Mouse (Mus musculus) hematopoietic stem cell, adult 5-6 weeks (primary cell): Measurements from ENCODE around the gene Nlk. TPM values are rescaled to one million over a fixed set of nuclear protein-coding genes. Genes with fewer than 3 reads are reported as not detected.
"Not testable (repeated sequence)": the region's sequence is repeated elsewhere in the genome, so short reads cannot be mapped to it uniquely, and the experiment has no call there.

Experiments
- ATAC-seq, 2 experiments: fragments of 125-278 bp in 1 of 2; replicated peaks in 1 of 2; 2 replicates each; pipeline ENCODE4 v1.8.0; 2016 to 2017; ENCODE audit warnings: inconsistent platforms in 2 of 2, mild to moderate bottlenecking in 2 of 2, moderate number of reproducible peaks in 2 of 2, low read depth in 1 of 2, moderate TSS enrichment in 1 of 2; ENCODE audit not compliant: low FRiP score in 2 of 2, poor library complexity in 2 of 2, severe bottlenecking in 2 of 2, insufficient read depth in 1 of 2, low TSS enrichment in 1 of 2
- total RNA-seq: library from RNA; stranded (forward); fragments of 172-1452, 232-1000 nt; gene quantifications from 2 replicates; pipeline ENCODE4 v1.2.3, GENCODE M21; 2017

The Nlk gene
- total RNA-seq, 1 experiment from 2014 or later = 23.8 TPM

- peak; percentile 95 to 97 for ATAC-seq
Observed at GRCm38 (mm10) chr11:78536080-78536689, 161.0 kb downstream of the Nlk start, which contains the start of the genes Tnfaip1 and Ift20. Tnfaip1 (minus strand) TSS chr11:78536332. Ift20 (plus strand) TSS chr11:78536361.

GRCm38 (mm10) chr11:78535376-78536079, 161.6 kb downstream of the Nlk start:
- ATAC-seq = no peak

GRCm38 (mm10) chr11:78534516-78534915, 162.7 kb downstream of the Nlk start:
- no peak for ATAC-seq

GRCm38 (mm10) chr11:78531515-78531914, 165.7 kb downstream of the Nlk start:
- ATAC-seq = not testable (repeated sequence)

GRCm38 (mm10) chr11:78531046-78531445, 166.1 kb downstream of the Nlk start:
- ATAC-seq = no peak

GRCm38 (mm10) chr11:78530001-78530400, 167.2 kb downstream of the Nlk start:
- ATAC-seq = no peak

GRCm38 (mm10) chr11:78528714-78529113, 168.5 kb downstream of the Nlk start:
- ATAC-seq = no peak

DNA sequence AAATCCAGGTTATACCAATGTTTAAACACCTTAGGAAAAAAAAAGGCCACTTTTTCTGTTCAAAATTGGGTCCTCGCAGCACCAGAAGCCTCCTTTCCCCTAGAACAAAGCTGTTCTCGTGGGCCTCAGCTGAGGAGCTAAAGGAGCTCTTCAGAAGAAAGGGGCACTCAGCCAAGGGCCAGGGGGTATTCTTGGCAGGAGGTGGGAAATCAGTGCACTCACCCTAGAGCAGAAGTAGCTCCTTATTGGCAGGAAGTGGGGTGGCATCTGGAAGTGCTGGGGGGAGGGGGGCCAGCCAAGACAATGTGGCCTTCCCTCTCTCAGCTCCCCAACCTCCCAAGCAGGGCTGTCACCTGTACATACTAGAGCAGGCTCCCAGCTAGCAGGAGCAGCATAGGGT, 172.3 kb downstream of the Nlk start:
- no peak for ATAC-seq

GRCm38 (mm10) chr11:78523241-78523955, 173.8 kb downstream of the Nlk start:
- no peak for ATAC-seq

DNA sequence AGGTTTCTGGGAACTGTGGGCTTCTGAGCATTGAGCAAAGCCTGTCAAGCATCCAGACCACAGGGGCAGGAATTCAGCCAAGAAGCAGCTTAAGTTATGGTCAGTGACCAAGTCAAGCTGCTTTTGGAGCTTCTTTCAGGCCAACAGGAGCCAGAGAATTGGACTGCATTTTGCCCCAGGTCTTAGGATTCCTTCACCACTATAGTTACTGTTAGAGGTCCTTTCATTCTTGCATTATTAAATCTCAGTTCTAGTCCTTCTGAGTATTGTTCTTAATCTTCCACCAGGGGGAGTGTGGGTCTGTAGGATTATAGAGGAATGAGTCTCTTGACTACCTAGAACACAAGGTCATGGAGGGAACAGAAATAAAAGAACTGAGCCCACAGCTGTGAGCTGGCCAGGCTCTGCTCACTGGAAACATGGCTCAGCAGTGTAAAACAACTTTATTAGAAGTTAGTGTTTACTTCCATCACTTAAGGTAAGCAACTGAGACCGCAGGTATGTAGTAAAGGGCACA, 174.6 kb downstream of the Nlk start:
- ATAC-seq = peak in 1 of 2 experiments; percentile 46; a peak in 1 of 4 replicates

DNA sequence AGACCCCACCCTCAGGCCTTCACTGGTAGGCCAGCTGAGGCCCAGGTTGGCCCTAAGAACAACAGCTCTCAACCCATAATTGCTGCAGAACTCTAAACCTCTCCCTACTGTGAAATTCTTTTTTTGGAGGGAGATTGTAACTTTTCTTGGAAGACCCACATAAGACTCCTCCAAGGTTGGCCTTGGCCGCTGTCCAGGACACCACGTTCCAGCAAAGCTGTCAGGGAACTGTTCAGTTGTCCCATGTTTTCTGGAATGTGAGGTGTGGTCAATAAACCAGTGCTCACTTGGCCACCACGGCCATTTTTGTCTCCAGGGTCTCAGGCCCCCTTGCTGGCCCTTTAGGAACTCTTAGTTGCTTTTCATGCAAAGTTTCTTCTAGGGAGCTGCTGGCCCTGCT, 175.3 kb downstream of the Nlk start:
- ATAC-seq = no peak

- ATAC-seq = no peak
Observed at GRCm38 (mm10) chr11:78518931-78519330, 178.2 kb downstream of the Nlk start.

Other genes starting within 250 kb of the Nlk start
- 0.25 and 1.3 TPM in 2 replicates for gene Slc46a1, start 231.7 kb downstream of the Nlk start, total RNA-seq
- gene Sarm1, start 199.6 kb downstream of the Nlk start, total RNA-seq = 0.45 TPM in 1 of 2 replicates, not detected in the other
- not detected in 2 replicates for gene Vtn, start 198.3 kb downstream of the Nlk start, total RNA-seq
- not detected in 2 replicates for gene Sebox, start 193.9 kb downstream of the Nlk start, total RNA-seq
- 26.0 and 27.9 TPM in 2 replicates for gene Tmem199, start 185.2 kb downstream of the Nlk start, total RNA-seq
- gene Poldip2, start 185.2 kb downstream of the Nlk start, total RNA-seq = 59.5 and 60.7 TPM in 2 replicates
- 3.9 and 5.2 TPM in 2 replicates for gene Tnfaip1, start 161.0 kb downstream of the Nlk start, total RNA-seq
- gene Ift20, start 161.0 kb downstream of the Nlk start, total RNA-seq = 155 and 159 TPM in 2 replicates
- 23.8 and 26.0 TPM in 2 replicates for gene Tmem97, start 146.6 kb downstream of the Nlk start, total RNA-seq
- gene Ccnq, start 54.4 kb upstream of the Nlk start, total RNA-seq = 19.4 and 30.0 TPM in 2 replicates
- gene Lyrm9, start 129.2 kb upstream of the Nlk start, total RNA-seq = 5.8 and 104 TPM in 2 replicates
- gene Nos2, start 223.4 kb upstream of the Nlk start, total RNA-seq = not detected in 2 replicates